Mouse (Mus musculus): ENCODE measurements around the gene Upf1. TPM values are rescaled to one million over a fixed set of nuclear protein-coding genes. Genes with fewer than 3 reads are reported as not detected.

The Upf1 gene
- total RNA-seq (2021), result 10 to 100 TPM; 40.8 to 48.8 TPM

DNA sequence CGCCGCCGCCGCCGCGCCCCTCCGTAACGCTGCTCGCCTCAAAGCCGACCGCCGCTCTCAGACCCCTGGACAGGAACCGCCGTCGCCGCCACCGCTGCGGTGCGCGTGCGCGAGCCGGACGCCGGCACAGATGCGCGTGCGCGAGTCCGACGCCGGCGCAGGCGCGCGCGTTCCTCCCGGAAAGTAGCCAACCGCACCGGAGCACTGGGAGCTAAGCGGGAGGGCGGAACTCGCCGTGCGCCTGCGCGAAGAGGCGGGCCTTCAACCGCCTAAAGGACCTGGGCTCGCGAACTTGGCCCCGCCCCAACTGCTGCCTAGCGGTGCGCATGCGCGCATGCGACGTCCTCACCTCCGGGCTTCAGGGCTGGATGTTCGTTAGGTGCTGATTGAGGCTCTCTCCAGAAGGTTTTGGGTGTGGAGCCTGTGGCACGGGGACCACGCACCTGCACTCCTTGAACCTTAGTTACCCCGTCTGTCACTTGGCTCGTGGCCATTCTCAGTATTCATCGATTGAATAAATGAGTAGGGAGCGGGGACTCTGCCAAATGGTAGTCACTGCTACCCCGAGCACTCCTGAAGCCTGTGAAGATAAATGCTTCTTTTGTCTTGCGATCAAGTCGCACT, at the start of gene Upf1:
Gene Upf1, minus strand, starts transcription at position 85 of the 624 bp plus-strand sequence.
- intact Hi-C loops (cut with DNase I), result no loop called here
- DNase-seq, result peak; percentile 99 to 100

- no peak for DNase-seq
- intact Hi-C loops (cut with DNase I), result no loop called here
Observed at GRCm38 (mm10) chr8:70397611-70398563, 44.8 kb upstream of the Upf1 start.

- DNase-seq, result no peak
Observed at GRCm38 (mm10) chr8:70396184-70396583, 43.1 kb upstream of the Upf1 start.

GRCm38 (mm10) chr8:70395649-70396048, 42.6 kb upstream of the Upf1 start:
- intact Hi-C loops (cut with DNase I), result no loop called here

More at GRCm38 (mm10) chr8:70396184-70396583, 43.1 kb upstream of the Upf1 start:
- intact Hi-C loops (cut with DNase I), result no loop called here

DNA sequence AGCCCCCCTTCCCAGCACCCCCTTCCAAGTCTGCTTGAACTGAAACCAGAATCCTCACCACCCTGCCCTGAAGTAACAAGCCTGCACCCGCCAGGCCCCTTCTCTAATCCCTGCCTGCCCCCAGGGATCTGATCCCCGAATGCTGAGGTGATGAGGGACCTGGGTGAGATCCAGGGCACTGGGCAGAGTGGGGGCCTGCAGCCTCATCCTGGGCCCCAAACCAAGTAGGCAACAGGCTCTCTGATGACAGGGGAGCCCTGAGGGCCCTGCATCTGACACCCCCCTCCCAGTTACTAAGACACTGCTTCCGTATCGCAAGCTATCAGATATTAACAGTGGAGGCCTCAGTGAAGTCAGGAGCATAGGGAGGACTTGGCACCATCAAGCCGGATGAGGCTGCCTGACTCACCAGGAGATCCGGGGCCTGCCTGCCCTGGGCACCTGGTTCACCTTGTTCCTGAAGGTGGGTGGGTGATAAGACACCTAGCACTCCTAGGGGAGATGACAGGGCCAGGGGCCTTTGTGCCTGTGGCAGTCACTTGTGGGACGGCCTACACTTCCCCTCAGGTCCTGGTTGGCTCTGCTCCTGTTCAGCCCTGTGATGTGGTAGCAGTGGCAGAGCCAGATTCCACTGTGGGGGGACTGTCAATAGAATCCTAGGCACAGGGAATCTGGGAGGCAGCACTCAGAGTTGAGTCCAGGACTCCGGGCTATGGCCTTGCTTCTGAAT, 41.4 kb upstream of the Upf1 start:
- no peak for DNase-seq
- intact Hi-C loops (cut with DNase I), result no loop called here

More at GRCm38 (mm10) chr8:70395649-70396048, 42.6 kb upstream of the Upf1 start:
- peak; percentile 79 to 84 for DNase-seq

DNA sequence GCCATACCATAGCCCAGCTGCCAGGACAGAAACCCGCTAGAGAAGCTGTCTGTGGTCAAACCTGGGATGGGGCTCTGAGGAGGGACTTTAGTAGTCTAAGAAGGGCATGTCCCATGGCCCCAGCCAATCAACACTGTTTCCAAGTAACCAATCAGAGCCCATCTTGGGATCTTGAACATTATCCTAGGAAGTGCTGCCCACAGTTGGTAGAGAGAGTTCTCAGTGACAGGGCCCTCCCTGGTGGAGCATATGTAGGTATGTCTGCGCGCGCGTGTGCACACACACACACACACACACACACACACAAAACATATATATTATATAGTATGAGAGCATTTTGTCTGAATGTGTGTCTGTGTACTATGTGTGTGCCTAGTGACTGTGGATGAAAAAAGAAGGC, 40.0 kb upstream of the Upf1 start:
- DNase-seq, result no peak
- intact Hi-C loops (cut with DNase I), result no loop called here

- no peak for DNase-seq
- intact Hi-C loops (cut with DNase I), result no loop called here
Observed at GRCm38 (mm10) chr8:70389678-70390077, 36.6 kb upstream of the Upf1 start.

- intact Hi-C loops (cut with DNase I), result loop anchor here (1.0 to 5.0 kb wide), 2 partner anchors 120 to 204 kb away; no protein-coding TSS in a partner anchor
- DNase-seq, result peak; percentile 87 to 89
Observed at GRCm38 (mm10) chr8:70383287-70383686, 30.2 kb upstream of the Upf1 start.

- DNase-seq, result no peak
- intact Hi-C loops (cut with DNase I), result loop anchor here (5.0 kb wide), 1 partner anchor 207 kb away; no protein-coding TSS in a partner anchor
Observed at GRCm38 (mm10) chr8:70380069-70380468, 27.0 kb upstream of the Upf1 start.

GRCm38 (mm10) chr8:70377049-70377448, 24.0 kb upstream of the Upf1 start:
- DNase-seq, result no peak
- intact Hi-C loops (cut with DNase I), result no loop called here

DNA sequence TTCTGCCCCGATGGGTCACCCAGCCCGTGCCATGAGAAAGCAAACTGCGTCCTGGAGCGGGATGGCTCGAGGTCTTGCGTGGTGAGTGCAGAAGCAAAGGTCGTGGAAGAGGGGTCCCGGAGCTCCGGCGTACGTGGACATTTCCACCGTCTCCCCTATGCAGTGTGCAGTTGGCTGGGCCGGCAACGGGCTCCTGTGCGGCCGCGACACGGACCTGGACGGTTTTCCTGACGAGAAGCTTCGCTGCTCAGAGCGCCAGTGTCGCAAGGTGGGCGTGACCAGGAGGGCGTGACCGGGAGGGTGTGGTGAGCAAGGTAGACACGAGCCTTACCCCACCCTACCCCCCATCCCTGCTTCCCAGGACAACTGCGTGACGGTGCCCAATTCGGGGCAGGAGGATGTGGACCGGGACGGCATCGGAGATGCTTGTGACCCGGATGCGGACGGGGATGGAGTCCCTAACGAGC, 23.2 kb upstream of the Upf1 start:
- intact Hi-C loops (cut with DNase I), result no loop called here
- DNase-seq, result peak in 1 of 2 experiments; percentile 22

DNA sequence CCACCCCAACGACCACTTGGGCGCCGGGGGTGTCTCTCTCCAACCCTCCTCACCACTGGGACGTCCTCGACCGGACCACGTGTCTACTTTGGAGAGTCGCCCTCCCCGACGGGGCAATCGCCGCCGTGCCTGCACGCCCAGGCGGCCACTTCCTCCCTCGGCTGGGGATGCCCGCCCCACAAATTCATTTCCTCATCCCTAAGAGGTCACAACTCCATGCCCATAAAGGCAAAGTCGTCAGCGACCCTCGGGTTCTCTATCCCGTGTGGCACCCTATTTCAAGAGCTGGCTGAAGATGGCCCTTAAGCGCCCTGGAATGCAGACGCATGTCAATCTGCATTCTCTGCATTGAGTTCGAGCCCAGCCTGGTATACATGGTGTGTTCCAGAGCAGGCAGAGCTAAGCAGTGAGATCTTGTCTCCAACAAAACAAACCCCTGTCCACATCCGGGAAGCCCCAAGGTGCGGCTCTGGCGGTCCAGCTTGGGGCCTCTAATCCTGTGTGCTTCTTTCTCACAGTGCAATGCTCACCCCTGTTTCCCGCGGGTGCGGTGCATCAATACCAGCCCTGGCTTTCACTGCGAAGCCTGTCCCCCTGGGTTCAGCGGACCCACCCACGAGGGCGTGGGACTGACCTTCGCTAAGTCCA, 22.3 kb upstream of the Upf1 start:
- DNase-seq, result peak in 1 of 2 experiments; percentile 28
- intact Hi-C loops (cut with DNase I), result no loop called here

DNA sequence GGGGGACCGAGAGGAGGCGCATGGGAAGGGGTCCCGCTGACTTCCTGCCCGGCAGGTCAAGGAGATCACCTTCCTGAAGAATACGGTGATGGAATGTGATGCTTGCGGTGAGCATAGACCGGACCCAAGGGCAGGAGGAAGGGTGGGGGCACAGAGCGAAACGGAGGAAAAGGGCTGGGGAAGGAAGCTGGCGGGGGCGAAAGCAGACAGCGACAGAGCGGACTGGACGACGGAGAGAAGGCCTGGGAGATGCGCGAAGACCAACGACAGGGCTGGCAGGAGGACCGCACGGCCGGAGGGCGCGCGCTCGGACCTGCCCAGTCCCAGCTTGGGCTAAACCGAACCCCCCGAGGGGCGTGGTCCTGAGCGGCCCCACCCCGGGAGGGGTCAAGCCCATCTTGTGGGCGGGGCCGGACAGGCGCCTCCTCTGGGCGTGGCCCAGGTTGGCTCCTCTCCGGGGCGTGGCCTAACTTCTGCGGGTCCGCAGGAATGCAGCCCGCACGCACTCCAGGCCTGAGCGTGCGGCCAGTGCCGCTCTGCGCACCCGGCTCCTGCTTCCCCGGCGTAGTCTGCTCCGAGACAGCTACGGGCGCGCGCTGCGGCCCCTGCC, 21.3 kb upstream of the Upf1 start:
- DNase-seq, result peak; percentile 62 to 78
- intact Hi-C loops (cut with DNase I), result no loop called here

- no peak for DNase-seq
- intact Hi-C loops (cut with DNase I), result no loop called here
Observed at GRCm38 (mm10) chr8:70373397-70374317, 20.6 kb upstream of the Upf1 start, which contains the start of gene Comp. TSS of gene Comp (plus strand) at chr8:70373558.

DNA sequence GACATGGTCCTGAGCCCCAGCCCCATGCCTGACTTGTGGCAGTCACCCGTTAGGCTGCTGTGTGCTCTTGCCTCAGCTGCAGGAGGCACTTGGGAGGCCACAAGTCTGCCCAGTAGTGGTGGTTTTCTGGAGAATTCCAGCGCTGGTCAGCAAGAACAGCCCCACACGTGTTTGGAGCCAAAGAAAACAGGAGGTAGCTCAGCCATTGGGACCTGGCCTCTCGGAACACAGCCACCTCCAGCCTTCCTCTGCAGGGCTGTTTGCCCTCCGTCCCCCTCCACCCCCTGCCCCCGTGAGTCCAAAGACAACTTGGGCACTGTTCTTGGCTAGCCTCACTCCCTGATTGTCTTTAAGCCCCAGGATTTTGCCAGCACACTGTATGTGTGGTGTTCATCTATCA, 18.9 kb upstream of the Upf1 start:
- DNase-seq, result no peak
- intact Hi-C loops (cut with DNase I), result no loop called here

- DNase-seq, result no peak
- intact Hi-C loops (cut with DNase I), result no loop called here
Observed at GRCm38 (mm10) chr8:70370476-70370875, 17.4 kb upstream of the Upf1 start.

DNA sequence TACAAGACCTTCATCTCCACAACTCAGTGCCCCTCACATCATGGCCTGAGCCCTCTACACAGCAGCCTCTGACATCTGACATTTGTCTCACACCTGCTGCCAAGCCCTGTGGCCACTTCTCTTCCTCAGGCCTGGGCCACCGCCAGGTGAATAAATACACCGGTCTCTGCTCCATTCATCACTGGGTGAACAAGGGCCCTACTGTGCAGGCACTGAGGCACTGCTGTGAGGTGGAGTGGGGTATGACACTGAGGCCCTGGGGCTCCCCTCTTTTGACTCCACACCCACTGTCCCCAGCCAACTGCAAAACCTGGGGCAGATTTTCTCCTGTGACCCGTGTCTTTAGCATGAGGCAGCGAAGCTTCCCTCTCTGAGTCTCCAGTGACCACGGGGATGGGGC, 13.5 kb upstream of the Upf1 start:
- DNase-seq, result no peak
- intact Hi-C loops (cut with DNase I), result no loop called here

DNA sequence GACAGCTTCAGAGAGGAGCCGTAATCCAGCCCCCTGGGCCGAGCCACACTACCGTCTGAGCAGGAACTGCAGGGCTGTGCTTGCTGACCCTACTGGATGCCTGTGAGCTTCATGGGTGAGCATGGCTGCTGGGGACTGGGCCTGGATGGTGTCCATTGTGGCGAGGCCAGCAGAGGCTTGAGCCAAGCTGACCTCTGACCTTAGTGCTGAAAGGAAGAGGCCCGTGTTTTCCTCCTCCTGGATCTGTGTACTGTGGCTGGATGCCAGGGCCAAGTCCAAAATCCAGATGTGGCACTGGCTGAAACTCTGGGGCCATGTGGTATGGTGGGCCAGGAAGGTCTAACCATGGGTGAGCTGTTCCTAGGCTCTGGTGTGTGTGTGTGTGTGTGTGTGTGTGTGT, 11.0 kb upstream of the Upf1 start:
- intact Hi-C loops (cut with DNase I), result no loop called here
- DNase-seq, result no peak

Data from heart, postnatal 10 days (tissue).